Mouse (Mus musculus) MEL (cell line): Measurements from ENCODE around the gene Sema4f. TPM values are rescaled to one million over a fixed set of nuclear protein-coding genes. Genes with fewer than 3 reads are reported as not detected.
A peak's percentile ranks its signal among the peaks of the same experiment; 100 is the strongest.

Experiments
- DNase-seq: peaks from one replicate; pipeline ENCODE4 v3.0.0; 2011; ENCODE audit warnings: low read depth, low spot score
- H3K27ac ChIP-seq: 2 replicates; pipeline ENCODE4 v1.5.1; 2012; ENCODE audit warnings: low read depth, mild to moderate bottlenecking, control low read depth, low read length, moderate library complexity; ENCODE audit not compliant: control insufficient read depth
- H3K27me3 ChIP-seq, 2 experiments: fragments of 150-350 bp in 1 of 2; sonication (generic) in 1 of 2; 2 replicates each; pipeline ENCODE4 v1.6.1; 2012; ENCODE audit warnings: low read length in 2 of 2, mild to moderate bottlenecking in 2 of 2, improper control_type of control experiment in 1 of 2, moderate library complexity in 1 of 2; ENCODE audit not compliant: insufficient read depth in 2 of 2, control insufficient read depth in 1 of 2
- H3K36me3 ChIP-seq, 2 experiments: 2 replicates each; pipeline ENCODE4 v1.6.1; 2012 to 2014; ENCODE audit warnings: low read length in 2 of 2, improper control_type of control experiment in 1 of 2, inconsistent platforms in 1 of 2, mild to moderate bottlenecking in 1 of 2; ENCODE audit not compliant: insufficient read depth in 2 of 2, control insufficient read depth in 1 of 2
- H3K4me1 ChIP-seq, 2 experiments: fragments of 150-350 bp in 1 of 2; sonication (generic) in 1 of 2; 2 replicates each; pipeline ENCODE4 v1.6.1; 2012; ENCODE audit warnings: low read length in 2 of 2, improper control_type of control experiment in 1 of 2, mild to moderate bottlenecking in 1 of 2; ENCODE audit not compliant: insufficient read depth in 2 of 2, control insufficient read depth in 1 of 2
- H3K4me3 ChIP-seq, 2 experiments: fragments of 150-350 bp in 1 of 2; sonication (generic) in 1 of 2; 2 replicates each; pipeline ENCODE4 v1.5.1; 2012; ENCODE audit warnings: low read depth in 2 of 2, low read length in 2 of 2, mild to moderate bottlenecking in 2 of 2, moderate library complexity in 2 of 2, control low read depth in 1 of 2, improper control_type of control experiment in 1 of 2; ENCODE audit not compliant: control insufficient read depth in 1 of 2, insufficient read depth in 1 of 2
- H3K79me2 ChIP-seq: 2 replicates; pipeline ENCODE4 v1.6.1; 2012; ENCODE audit warnings: mild to moderate bottlenecking, low read length, moderate library complexity; ENCODE audit not compliant: control insufficient read depth, poor library complexity, insufficient read depth
- H3K9ac ChIP-seq: 2 replicates; pipeline ENCODE4 v1.6.1; 2012; ENCODE audit warnings: low read depth, mild to moderate bottlenecking, control low read depth, low read length, moderate library complexity; ENCODE audit not compliant: control insufficient read depth, poor library complexity, severe bottlenecking
- H3K9me3 ChIP-seq: fragments of 150-350 bp; sonication (generic); replicated peaks from 2 replicates; pipeline ENCODE4 v1.6.1; 2012; ENCODE audit warnings: mild to moderate bottlenecking, low read length, improper control_type of control experiment, moderate library complexity; ENCODE audit not compliant: insufficient read depth
- CHD1 ChIP-seq: IDR thresholded peaks from 2 replicates; pipeline ENCODE4 v1.6.1; 2012; ENCODE audit warnings: low read depth, mild to moderate bottlenecking, inconsistent platforms, low read length, improper control_type of control experiment
- CTCF ChIP-seq, 3 experiments: IDR thresholded peaks in 2 of 3; conservative IDR thresholded peaks in 1 of 3; 2 replicates each; pipeline ENCODE4 v1.5.1; 2011 to 2012; ENCODE audit warnings: low read length in 3 of 3, low read depth in 2 of 3, mild to moderate bottlenecking in 2 of 3, improper control_type of control experiment in 1 of 3, inconsistent platforms in 1 of 3, mixed read lengths in 1 of 3, moderate library complexity in 1 of 3; ENCODE audit not compliant: control insufficient read depth in 1 of 3, insufficient read depth in 1 of 3, poor library complexity in 1 of 3, severe bottlenecking in 1 of 3
- EP300 ChIP-seq, 2 experiments: IDR thresholded peaks; 2 replicates each; pipeline ENCODE4 v1.6.1; 2011; ENCODE audit warnings: improper control_type of control experiment in 2 of 2, low read length in 2 of 2, low read depth in 1 of 2, mild to moderate bottlenecking in 1 of 2
- GATA1 ChIP-seq: IDR thresholded peaks from 2 replicates; pipeline ENCODE4 v1.6.1; 2011; ENCODE audit warnings: low read depth, low read length, improper control_type of control experiment
- JUND ChIP-seq: IDR thresholded peaks from 2 replicates; pipeline ENCODE4 v1.6.1; 2011; ENCODE audit warnings: low read depth, mild to moderate bottlenecking, improper control_type of control experiment, low read length
- MAFK ChIP-seq: IDR thresholded peaks from 2 replicates; pipeline ENCODE4 v1.6.1; 2011; ENCODE audit warnings: low read depth, mild to moderate bottlenecking, low read length, improper control_type of control experiment, borderline replicate concordance
- MAX ChIP-seq: IDR thresholded peaks from 2 replicates; pipeline ENCODE4 v1.6.1; 2011; ENCODE audit warnings: low read length, improper control_type of control experiment
- MEF2A ChIP-seq: IDR thresholded peaks from 2 replicates; pipeline ENCODE4 v1.6.1; 2014; ENCODE audit warnings: low read depth, mild to moderate bottlenecking, inconsistent platforms, low read length, improper control_type of control experiment; ENCODE audit not compliant: poor library complexity, insufficient replicate concordance, severe bottlenecking; ENCODE audit errors: extremely low read depth
- MYC ChIP-seq: IDR thresholded peaks from 2 replicates; pipeline ENCODE4 v1.6.1; 2011; ENCODE audit warnings: low read depth, mild to moderate bottlenecking, low read length, improper control_type of control experiment, moderate library complexity
- POLR2AphosphoS5 ChIP-seq: IDR thresholded peaks from 2 replicates; pipeline ENCODE4 v1.6.1; 2012; ENCODE audit warnings: low read depth, borderline replicate concordance, mild to moderate bottlenecking, inconsistent platforms, low read length, moderate library complexity, mixed read lengths
- RAD21 ChIP-seq: IDR thresholded peaks from 2 replicates; pipeline ENCODE4 v1.6.1; 2011; ENCODE audit warnings: mild to moderate bottlenecking, low read depth, low read length, improper control_type of control experiment
- SMC3 ChIP-seq: IDR thresholded peaks from 2 replicates; pipeline ENCODE4 v1.6.1; 2011; ENCODE audit warnings: low read depth, low read length, improper control_type of control experiment
- TAL1 ChIP-seq: IDR thresholded peaks from 2 replicates; pipeline ENCODE4 v1.6.1; 2012; ENCODE audit warnings: mild to moderate bottlenecking, inconsistent platforms, low read length, moderate library complexity, mixed read lengths
- TBP ChIP-seq: IDR thresholded peaks from 2 replicates; pipeline ENCODE4 v1.8.0; 2011; ENCODE audit warnings: low read depth, low read length, improper control_type of control experiment
- TCF12 ChIP-seq: IDR thresholded peaks from 2 replicates; pipeline ENCODE4 v1.6.1; 2014; ENCODE audit warnings: low read depth, mild to moderate bottlenecking, inconsistent platforms, low read length, improper control_type of control experiment, moderate library complexity
- ZC3H11A ChIP-seq: IDR thresholded peaks from 2 replicates; pipeline ENCODE4 v1.6.1; 2012; ENCODE audit warnings: low read depth, mild to moderate bottlenecking, inconsistent platforms, low read length, improper control_type of control experiment
- polyA plus RNA-seq, 2 experiments: library from polyadenylated mRNA; stranded (reverse) in 1 of 2; unstranded in 1 of 2; fragments of >175 nt in 1 of 2; fragments of >200 nt in 1 of 2; gene quantifications; 2 replicates each; pipeline versions ENCODE4 v1.2.1 to v1.2.4; 2012; ENCODE audit warnings: low replicate concordance in 2 of 2, low read depth in 1 of 2; ENCODE audit not compliant: insufficient read length in 2 of 2, insufficient read depth in 1 of 2, missing spikeins in 1 of 2
- total RNA-seq: library from RNA; depleted of rRNA; stranded (reverse); fragments of 300-350 nt; gene quantifications from 2 replicates; pipeline ENCODE4 v1.2.3, GENCODE M21; 2012

Gene Sema4f
- total and polyA plus RNA-seq, 3 experiments = 0.01 to 0.04 TPM; not detected in 1

DNA sequence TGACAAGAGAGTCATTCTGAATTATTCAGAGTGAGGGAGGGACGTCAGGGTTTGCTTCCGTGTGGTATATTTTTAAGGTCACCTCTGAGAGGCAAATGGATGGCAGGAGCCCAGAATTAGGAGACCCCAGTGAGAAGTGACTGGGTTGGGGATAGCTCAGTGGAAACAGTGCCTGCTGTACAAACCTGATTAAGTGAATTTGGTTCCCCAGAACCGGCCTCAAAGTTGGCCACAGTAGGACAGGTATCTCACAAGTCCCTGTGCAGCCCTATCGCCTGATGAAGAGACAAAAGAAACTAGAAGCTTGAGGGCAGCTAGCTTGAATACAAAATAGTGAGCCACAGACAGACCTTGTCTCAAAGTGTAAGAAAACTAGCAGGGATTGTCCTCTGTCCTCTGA lies 23.1 kb downstream of the Sema4f start:
- Histone ChIP-seq H3K79me2 (no peaks in the 10 kb centered on the region), H3K4me1 (peaks cover 4 to 24% of the 10 kb centered on the region in 2 experiments), H3K4me3 (no peak overlapping the region), H3K36me3 (peaks cover 0 to 12% of the 10 kb centered on the region in 2 experiments; a peak in 2 of 4 replicates), H3K9me3 (no peaks in the 10 kb centered on the region), H3K27ac (no peak overlapping the region), H3K9ac (no peak overlapping the region), H3K27me3 (no peaks in the 10 kb centered on the region; a peak in 1 of 4 replicates)
- no peak for TF ChIP-seq JUND
- no peak for TF ChIP-seq CTCF (IDR thresholded peaks at IDR 0.05 in 2 of 3, conservative IDR thresholded peaks at IDR 0.05 in 1 of 3; ENCODE audit: control insufficient read depth in 1 of 3, insufficient read depth in 1 of 3, low read depth in 2 of 3, low read length in 3 of 3, poor library complexity in 1 of 3, severe bottlenecking in 1 of 3)
- no peak for TF ChIP-seq TBP
- no peak for TF ChIP-seq GATA1
- DNase-seq = no peak

DNA sequence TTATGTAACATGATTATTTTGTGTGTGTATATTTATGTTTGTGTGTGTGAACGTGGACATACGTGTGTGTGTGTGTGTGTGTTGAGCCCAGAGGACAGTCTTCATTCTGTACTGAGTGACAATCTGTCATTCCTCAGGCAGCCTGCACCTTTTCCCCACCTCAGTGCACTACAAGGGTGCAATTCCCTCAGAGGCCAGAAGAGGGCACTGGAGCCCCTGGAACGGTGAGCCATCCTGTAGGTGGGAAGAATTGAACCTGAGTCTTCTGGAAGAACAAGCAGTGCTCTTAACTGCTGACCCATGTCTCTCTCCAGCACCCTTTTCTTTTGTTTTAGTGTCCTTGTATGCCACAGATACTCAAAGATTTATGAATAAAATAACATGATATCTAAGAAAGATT lies 23.7 kb downstream of the Sema4f start:
- Histone ChIP-seq H3K36me3 (peaks cover 0 to 18% of the 10 kb centered on the region in 2 experiments; a peak in 2 of 4 replicates), H3K4me1 (peaks cover 9 to 30% of the 10 kb centered on the region in 2 experiments), H3K4me3 (no peak overlapping the region), H3K79me2 (no peaks in the 10 kb centered on the region), H3K27ac (no peak overlapping the region), H3K27me3 (no peaks in the 10 kb centered on the region; a peak in 1 of 4 replicates), H3K9ac (no peak overlapping the region), H3K9me3 (no peaks in the 10 kb centered on the region)
- TF ChIP-seq EP300 (IDR thresholded peaks at IDR 0.05; ENCODE audit: low read depth in 1 of 2, low read length in 2 of 2) (no peak), CHD1 (no peak), RAD21 (peak; percentile 78), SMC3 (peak; percentile 82), TAL1 (no peak), MAFK (no peak), CTCF (IDR thresholded peaks at IDR 0.05 in 2 of 3, conservative IDR thresholded peaks at IDR 0.05 in 1 of 3; ENCODE audit: control insufficient read depth in 1 of 3, insufficient read depth in 1 of 3, low read depth in 2 of 3, low read length in 3 of 3, poor library complexity in 1 of 3, severe bottlenecking in 1 of 3) (peak; percentile 90 to 97 (median 93)), TCF12 (no peak), POLR2AphosphoS5 (no peak), MEF2A (no peak), ZC3H11A (peak; percentile 61), MAX (no peak), MYC (no peak)
- DNase-seq = peak; percentile 75
